12 mouse cellular contexts compared by ENCODE assay signal in the genomic region with DNA sequence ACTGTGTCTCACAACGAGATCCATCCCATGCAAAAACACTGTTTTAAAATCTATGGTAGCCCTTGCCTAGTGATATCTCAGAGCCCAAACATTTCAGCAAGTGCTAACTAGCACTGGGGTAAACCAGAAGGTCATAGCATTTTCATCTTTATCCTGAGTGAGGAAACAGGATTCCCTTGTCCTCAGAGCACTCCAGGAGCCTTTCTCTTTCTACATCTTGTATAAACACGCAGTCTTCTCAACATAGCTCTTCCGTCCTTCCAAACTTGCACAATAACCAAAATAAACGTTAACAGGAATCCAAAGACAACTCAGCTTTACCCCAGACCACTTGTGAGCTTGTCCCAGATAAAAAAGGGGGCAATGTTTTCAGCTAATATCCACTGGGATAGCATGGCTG.
DNase-seq lines count a peak whose midpoint lies in the region; ATAC-seq and TF ChIP-seq lines count a peak whose summit lies in the region.
"Had no signal": no experiment of that assay in that cellular context is flagged by ENCODE, and none has a peak within 500 bp of the region (broad histone marks: within the 10 kb centered on the region; RNA-seq: fewer than 3 reads in every experiment).

No protein-coding gene starts in this region.

- no peak for ATAC-seq in heart, embryonic 14.5 days (ENCODE audit: insufficient number of reproducible peaks, insufficient read depth, low FRiP score, low read depth)
- ATAC-seq in lung, postnatal 0 days, result peak; percentile 32
- ATAC-seq in embryonic facial prominence, embryonic 15.5 days (ENCODE audit: insufficient number of reproducible peaks, low FRiP score, low TSS enrichment, low read depth), result no peak
- ATAC-seq in stomach, embryonic 14.5 days (ENCODE audit: insufficient number of reproducible peaks, insufficient read depth, low FRiP score, low read depth), result no peak
- ATAC-seq in megakaryocyte-erythroid progenitor cell, adult 5-6 weeks (replicated peaks; ENCODE audit: low FRiP score, low TSS enrichment, poor library complexity, severe bottlenecking), result no peak

- H3K4me1 ChIP-seq in heart, embryonic 14.5 days (ENCODE audit: control insufficient read depth in 2 of 2, insufficient read depth in 2 of 2, low read length in 2 of 2), result peaks cover 7 to 12% of the 10 kb centered on the region in 2 experiments; a peak in 1 of 4 replicates
- H3K4me1 ChIP-seq in lung, postnatal 0 days (ENCODE audit: insufficient read depth, low read depth, low read length), result peaks cover 13% of the 10 kb centered on the region; the same call in 1 of the 2 replicates
- H3K4me1 ChIP-seq in embryonic facial prominence, embryonic 15.5 days, result peaks cover 56% of the 10 kb centered on the region
- peaks cover 57% of the 10 kb centered on the region for H3K4me1 ChIP-seq in stomach, embryonic 14.5 days (ENCODE audit: control insufficient read depth, insufficient read depth, low read length)

- H3K9ac ChIP-seq in heart, embryonic 14.5 days (ENCODE audit: low read length), result no peak overlapping the region
- no peak overlapping the region for H3K9ac ChIP-seq in lung, postnatal 0 days (replicated peaks; ENCODE audit: low read depth)
- no peak overlapping the region for H3K9ac ChIP-seq in embryonic facial prominence, embryonic 15.5 days
- no peak overlapping the region for H3K9ac ChIP-seq in stomach, embryonic 14.5 days (replicated peaks; ENCODE audit: low read depth, low read length)
- H3K9ac ChIP-seq: hindbrain, embryonic 12.5 days had no signal

- no peak for DNase-seq in heart, postnatal 36 days
- DNase-seq in lung, postnatal 0 days (ENCODE audit: low spot score), result peak; percentile 41
- no peak for DNase-seq in lung, postnatal 25 days (ENCODE audit: low spot score)
- DNase-seq in gastrocnemius, postnatal 36 days, result no peak
- DNase-seq: cerebellum, adult 11 months; left cerebral cortex, postnatal 4 days had no signal

- H3K27me3 ChIP-seq in heart, embryonic 14.5 days (ENCODE audit: control insufficient read depth, insufficient read depth, low read length), result no peaks in the 10 kb centered on the region
- H3K27me3 ChIP-seq in lung, postnatal 0 days (replicated peaks; ENCODE audit: insufficient read depth, low read length), result no peaks in the 10 kb centered on the region
- no peaks in the 10 kb centered on the region for H3K27me3 ChIP-seq in embryonic facial prominence, embryonic 15.5 days
- no peaks in the 10 kb centered on the region for H3K27me3 ChIP-seq in stomach, embryonic 14.5 days (ENCODE audit: control insufficient read depth, insufficient read depth, low read length)

- TF ChIP-seq CTCF in lung, postnatal 0 days (IDR thresholded peaks at IDR 0.05), result no peak

- WGBS in heart, embryonic 14.5 days, result 61% methylated on average over 4 of the region's 4 CpGs
- 16% methylated on average over 4 of the region's 4 CpGs for WGBS in lung, postnatal 0 days
- 49% methylated on average over 4 of the region's 4 CpGs for WGBS in embryonic facial prominence, embryonic 15.5 days
- WGBS in stomach, embryonic 14.5 days, result 34% methylated on average over 4 of the region's 4 CpGs

- no peak overlapping the region for H3K4me2 ChIP-seq in heart, embryonic 14.5 days (ENCODE audit: low read length)
- H3K4me2 ChIP-seq in lung, postnatal 0 days (replicated peaks; ENCODE audit: low read depth, low read length), result no peak overlapping the region
- no peak overlapping the region for H3K4me2 ChIP-seq in embryonic facial prominence, embryonic 15.5 days (replicated peaks)
- no peak overlapping the region for H3K4me2 ChIP-seq in stomach, embryonic 14.5 days (replicated peaks; ENCODE audit: low read depth, low read length)
- H3K4me2 ChIP-seq: hindbrain, embryonic 12.5 days had no signal

- no peak overlapping the region for H3K4me3 ChIP-seq in heart, embryonic 14.5 days (ENCODE audit: control insufficient read depth in 1 of 2, insufficient read depth in 1 of 2, low read depth in 1 of 2, low read length in 2 of 2)
- no peak overlapping the region for H3K4me3 ChIP-seq in lung, postnatal 0 days (ENCODE audit: low read depth, low read length)
- no peak overlapping the region for H3K4me3 ChIP-seq in embryonic facial prominence, embryonic 15.5 days (replicated peaks)
- no peak overlapping the region for H3K4me3 ChIP-seq in stomach, embryonic 14.5 days (ENCODE audit: low read depth, low read length)
- H3K4me3 ChIP-seq: hindbrain, embryonic 12.5 days had no signal

- intact Hi-C loops in heart, postnatal 36 days (cut with DNase I), result loop anchor here (2.0 kb wide), 1 partner anchor 59 kb away; no protein-coding TSS in a partner anchor
- intact Hi-C loops in gastrocnemius, postnatal 36 days (cut with DNase I), result no loop called here

- peak overlapping the region; percentile 25 to 35; a peak in 1 of 4 replicates for H3K27ac ChIP-seq in heart, embryonic 14.5 days (replicated peaks in 1 of 2; ENCODE audit: control insufficient read depth in 1 of 2, insufficient read depth in 1 of 2, low read depth in 2 of 2, low read length in 2 of 2)
- peak overlapping the region; percentile 74 for H3K27ac ChIP-seq in lung, postnatal 0 days (ENCODE audit: low read length)
- H3K27ac ChIP-seq in embryonic facial prominence, embryonic 15.5 days (replicated peaks), result peak overlapping the region; percentile 65; the same call in 1 of the 2 replicates
- peak overlapping the region; percentile 94 for H3K27ac ChIP-seq in stomach, embryonic 14.5 days (ENCODE audit: low read length)
- H3K27ac ChIP-seq: hindbrain, embryonic 12.5 days; macrophage had no signal

- TF ChIP-seq EP300 in lung, postnatal 0 days (IDR thresholded peaks at IDR 0.05), result no peak

- no peaks in the 10 kb centered on the region for H3K9me3 ChIP-seq in heart, embryonic 14.5 days (ENCODE audit: control insufficient read depth, low read length)
- no peaks in the 10 kb centered on the region for H3K9me3 ChIP-seq in lung, postnatal 0 days (ENCODE audit: low read length)
- no peaks in the 10 kb centered on the region for H3K9me3 ChIP-seq in embryonic facial prominence, embryonic 15.5 days (replicated peaks)
- H3K9me3 ChIP-seq in stomach, embryonic 14.5 days (ENCODE audit: control insufficient read depth, low read depth, low read length), result no peaks in the 10 kb centered on the region
- H3K9me3 ChIP-seq: hindbrain, embryonic 12.5 days had no signal

- no peaks in the 10 kb centered on the region for H3K36me3 ChIP-seq in heart, embryonic 14.5 days (ENCODE audit: control insufficient read depth, insufficient read depth, low read length)
- H3K36me3 ChIP-seq in lung, postnatal 0 days (ENCODE audit: insufficient read depth, low read length), result no peaks in the 10 kb centered on the region
- H3K36me3 ChIP-seq in embryonic facial prominence, embryonic 15.5 days, result no peaks in the 10 kb centered on the region
- no peaks in the 10 kb centered on the region for H3K36me3 ChIP-seq in stomach, embryonic 14.5 days (ENCODE audit: control insufficient read depth, insufficient read depth, low read length)
- H3K36me3 ChIP-seq: hindbrain, embryonic 12.5 days had no signal

Comparison
In these comparisons a context has a peak if more than half of its experiments do, and no peak if none do; other contexts are left out.
1. H3K27ac ChIP-seq: peak in every context shown above with its lines; median percentile 94 in stomach, embryonic 14.5 days; 74 in lung, postnatal 0 days; 65 in embryonic facial prominence, embryonic 15.5 days; 30 in heart, embryonic 14.5 days.